Comparison of ENCODE assay signal across 8 mouse cellular contexts in the genomic region with DNA sequence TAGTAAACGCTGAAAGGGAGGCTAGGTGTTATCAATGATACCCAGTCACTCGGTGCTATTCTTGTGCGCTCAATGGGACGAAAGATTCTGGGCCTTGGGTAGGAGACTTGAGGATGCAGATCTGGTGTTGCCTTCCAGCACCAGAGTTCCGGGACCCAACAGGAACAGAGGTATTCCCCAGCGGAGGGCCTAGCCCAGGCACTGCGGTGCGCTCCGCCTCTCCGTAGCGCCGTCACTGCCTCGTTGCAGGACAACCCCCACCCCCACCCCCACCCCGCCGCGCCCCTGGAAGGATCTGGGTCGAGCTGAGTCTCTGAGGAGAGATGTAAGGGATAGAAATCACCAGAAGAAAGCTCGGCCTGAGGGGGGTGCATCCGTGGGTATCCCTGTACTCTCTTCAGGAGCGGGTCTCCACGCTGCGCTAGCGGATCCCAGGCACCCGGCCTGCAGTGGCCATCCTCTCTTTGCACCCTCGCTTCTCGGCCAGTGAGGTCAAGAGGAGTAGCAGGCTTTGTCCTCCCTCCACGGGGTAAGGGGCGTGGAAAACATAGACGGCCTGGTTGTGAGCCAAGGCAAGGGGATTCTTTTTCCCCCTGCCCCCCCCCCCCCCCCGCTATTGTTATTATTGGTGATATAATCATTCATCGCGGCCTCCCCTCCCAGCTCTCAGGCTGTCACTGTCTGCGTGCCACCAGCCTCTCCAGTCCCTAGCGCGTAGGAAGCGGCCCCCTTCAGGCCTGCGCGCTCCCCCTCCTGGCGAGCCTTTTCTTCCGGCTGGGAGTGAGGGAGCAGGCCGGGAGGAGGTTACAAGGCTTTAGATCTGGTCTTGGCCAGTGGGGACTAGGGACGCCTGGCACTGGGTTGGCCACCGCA. TPM values are rescaled to one million over a fixed set of nuclear protein-coding genes. Genes with fewer than 3 reads are reported as not detected.
DNase-seq lines count a peak whose midpoint lies in the region; ATAC-seq and TF ChIP-seq lines count a peak whose summit lies in the region.

No protein-coding gene starts in this region.

- TF ChIP-seq EP300 in stomach, postnatal 0 days (optimal IDR thresholded peaks at IDR 0.05): no peak

- peak; percentile 75 for TF ChIP-seq CTCF in stomach, postnatal 0 days (IDR thresholded peaks at IDR 0.05; ENCODE audit: low read depth)

- no peaks in the 10 kb centered on the region for H3K27me3 ChIP-seq in forebrain, embryonic 11.5 days (ENCODE audit: control insufficient read depth, insufficient read depth, low read length)
- no peaks in the 10 kb centered on the region for H3K27me3 ChIP-seq in heart, embryonic 16.5 days (ENCODE audit: control insufficient read depth, insufficient read depth, low read length)
- H3K27me3 ChIP-seq in liver, embryonic 15.5 days: no peaks in the 10 kb centered on the region
- H3K27me3 ChIP-seq in neural tube, embryonic 12.5 days (replicated peaks): no peaks in the 10 kb centered on the region
- no peaks in the 10 kb centered on the region for H3K27me3 ChIP-seq in stomach, postnatal 0 days (ENCODE audit: control insufficient read depth, insufficient read depth, low read length)

- H3K4me2 ChIP-seq in forebrain, embryonic 11.5 days (ENCODE audit: low read depth, low read length, severe bottlenecking): peak overlapping the region; percentile 83
- peak overlapping the region; percentile 68 for H3K4me2 ChIP-seq in heart, embryonic 16.5 days (ENCODE audit: low read depth, low read length)
- peak overlapping the region; percentile 91 for H3K4me2 ChIP-seq in liver, embryonic 15.5 days
- peak overlapping the region; percentile 76 for H3K4me2 ChIP-seq in neural tube, embryonic 12.5 days (replicated peaks)
- H3K4me2 ChIP-seq in stomach, postnatal 0 days (replicated peaks; ENCODE audit: low read depth): peak overlapping the region; percentile 83

- peak; percentile 43 for ATAC-seq in CD4-positive, CD25-positive, alpha-beta regulatory T cell, adult 4 months
- ATAC-seq in forebrain, embryonic 11.5 days (replicated peaks; ENCODE audit: low FRiP score): peak; percentile 89
- peak; percentile 84 for ATAC-seq in heart, embryonic 16.5 days (replicated peaks; ENCODE audit: extremely low read depth, insufficient read depth, low FRiP score)
- ATAC-seq in liver, embryonic 15.5 days (ENCODE audit: insufficient read depth): peak; percentile 84
- peak; percentile 90 for ATAC-seq in neural tube, embryonic 12.5 days (ENCODE audit: low FRiP score, low read depth)
- ATAC-seq in stomach, postnatal 0 days (ENCODE audit: low FRiP score, low TSS enrichment): peak; percentile 88

- DNase-seq in c-Kit-positive CD71-negative TER-119-negative erythroid progenitor cells, embryonic 14.5 days (ENCODE audit: low read depth): peak; percentile 64
- DNase-seq in forebrain, embryonic 11.5 days (ENCODE audit: low spot score): peak; percentile 90
- DNase-seq in kidney, postnatal 36 days: peak; percentile 85 to 88
- peak; percentile 88 for DNase-seq in stomach, postnatal 0 days (ENCODE audit: low spot score)

- H3K9me3 ChIP-seq in forebrain, embryonic 11.5 days (ENCODE audit: control insufficient read depth, low read length): no peaks in the 10 kb centered on the region
- H3K9me3 ChIP-seq in heart, embryonic 16.5 days (replicated peaks; ENCODE audit: control insufficient read depth, low read length): no peaks in the 10 kb centered on the region
- no peaks in the 10 kb centered on the region for H3K9me3 ChIP-seq in liver, embryonic 15.5 days (replicated peaks)
- H3K9me3 ChIP-seq in neural tube, embryonic 12.5 days: no peaks in the 10 kb centered on the region
- no peaks in the 10 kb centered on the region for H3K9me3 ChIP-seq in stomach, postnatal 0 days (ENCODE audit: control insufficient read depth, low read length)

- peak overlapping the region; percentile 92 for H3K27ac ChIP-seq in forebrain, embryonic 11.5 days (ENCODE audit: low read depth, low read length)
- H3K27ac ChIP-seq in heart, embryonic 16.5 days (ENCODE audit: low read length): peak overlapping the region; percentile 94
- H3K27ac ChIP-seq in liver, embryonic 15.5 days (replicated peaks): peak overlapping the region; percentile 81
- H3K27ac ChIP-seq in neural tube, embryonic 12.5 days: peak overlapping the region; percentile 88
- peak overlapping the region; percentile 94 for H3K27ac ChIP-seq in stomach, postnatal 0 days (replicated peaks)

- WGBS in forebrain, embryonic 11.5 days: under 1% methylated on average over 39 of the region's 43 CpGs
- 0% methylated on average over 42 of the region's 43 CpGs for WGBS in heart, embryonic 16.5 days
- WGBS in liver, embryonic 15.5 days (ENCODE audit: insufficient replicate concordance): under 1% methylated on average over 41 of the region's 43 CpGs
- WGBS in neural tube, embryonic 12.5 days: under 1% methylated on average over 41 of the region's 43 CpGs
- WGBS in stomach, postnatal 0 days: 2% methylated on average over 39 of the region's 43 CpGs

- peak overlapping the region; percentile 75 for H3K4me3 ChIP-seq in forebrain, embryonic 11.5 days (ENCODE audit: low read depth, low read length)
- H3K4me3 ChIP-seq in heart, embryonic 16.5 days (ENCODE audit: low read length): peak overlapping the region; percentile 76
- H3K4me3 ChIP-seq in liver, embryonic 15.5 days (replicated peaks): peak overlapping the region; percentile 70
- H3K4me3 ChIP-seq in neural tube, embryonic 12.5 days: peak overlapping the region; percentile 74
- peak overlapping the region; percentile 62 for H3K4me3 ChIP-seq in stomach, postnatal 0 days (ENCODE audit: low read depth, low read length)

- H3K9ac ChIP-seq in forebrain, embryonic 11.5 days (ENCODE audit: low read length): peak overlapping the region; percentile 80
- H3K9ac ChIP-seq in heart, embryonic 16.5 days (ENCODE audit: low read length): peak overlapping the region; percentile 81
- peak overlapping the region; percentile 59 for H3K9ac ChIP-seq in liver, embryonic 15.5 days
- H3K9ac ChIP-seq in neural tube, embryonic 12.5 days: peak overlapping the region; percentile 89
- peak overlapping the region; percentile 83 for H3K9ac ChIP-seq in stomach, postnatal 0 days (ENCODE audit: low read length)

- no peaks in the 10 kb centered on the region; the same call in 1 of the 2 replicates for H3K36me3 ChIP-seq in forebrain, embryonic 11.5 days (ENCODE audit: control insufficient read depth, insufficient read depth, low read length)
- H3K36me3 ChIP-seq in heart, embryonic 16.5 days (ENCODE audit: control insufficient read depth, insufficient read depth): peaks cover 14% of the 10 kb centered on the region
- peaks cover 3% of the 10 kb centered on the region; the same call in 1 of the 2 replicates for H3K36me3 ChIP-seq in liver, embryonic 15.5 days (replicated peaks)
- H3K36me3 ChIP-seq in neural tube, embryonic 12.5 days: peaks cover 7% of the 10 kb centered on the region
- H3K36me3 ChIP-seq in stomach, postnatal 0 days (ENCODE audit: control insufficient read depth, insufficient read depth, low read length): peaks cover 4% of the 10 kb centered on the region

- 0 out of 2 replicates have a peak, but pooled peaks cover 1% of the 10 kb centered on the region for H3K4me1 ChIP-seq in forebrain, embryonic 11.5 days (replicated peaks; ENCODE audit: control insufficient read depth, insufficient read depth, low read length)
- peaks cover 8% of the 10 kb centered on the region for H3K4me1 ChIP-seq in heart, embryonic 16.5 days (ENCODE audit: control insufficient read depth, insufficient read depth, low read length)
- peaks cover 23% of the 10 kb centered on the region for H3K4me1 ChIP-seq in liver, embryonic 15.5 days (replicated peaks)
- H3K4me1 ChIP-seq in neural tube, embryonic 12.5 days: no peaks in the 10 kb centered on the region
- H3K4me1 ChIP-seq in stomach, postnatal 0 days (replicated peaks; ENCODE audit: control insufficient read depth, insufficient read depth): peaks cover 3% of the 10 kb centered on the region; the same call in 1 of the 2 replicates

RNA-seq across cellular contexts. Expression of a gene that starts 0.7 kb away (rescaled TPM):
- polyA plus RNA-seq in CD4-positive, CD25-positive, alpha-beta regulatory T cell, adult 4 months (2017; shearing (Covaris generic)): 10 to 100 TPM; 10.0 to 10.8 TPM
- 27.6 and 32.1 TPM in 2 replicates for polyA plus RNA-seq in forebrain, embryonic 11.5 days (2014; fragmentation: Nextera tagmentation; extraction: Ambion mirVana)
- 11.0 and 13.4 TPM in 2 replicates for polyA plus RNA-seq in heart, embryonic 16.5 days (2015; fragmentation: Nextera tagmentation; extraction: Ambion mirVana)
- polyA plus RNA-seq in liver, embryonic 15.5 days (2015; fragmentation: Nextera tagmentation; extraction: Ambion mirVana): 2.9 and 3.6 TPM in 2 replicates
- polyA plus RNA-seq in neural tube, embryonic 12.5 days (2016; fragmentation: Nextera tagmentation; extraction: Ambion mirVana): 26.5 and 31.9 TPM in 2 replicates
- polyA plus RNA-seq in stomach, postnatal 0 days (2015; fragmentation: Nextera tagmentation; extraction: Ambion mirVana): 7.4 and 8.0 TPM in 2 replicates

RNA-seq across cellular contexts. Expression of a gene that starts 0.8 kb away (rescaled TPM):
- polyA plus RNA-seq in CD4-positive, CD25-positive, alpha-beta regulatory T cell, adult 4 months (2017; shearing (Covaris generic)): 10 to 100 TPM; 17.1 to 18.0 TPM
- polyA plus RNA-seq in forebrain, embryonic 11.5 days (2014; fragmentation: Nextera tagmentation; extraction: Ambion mirVana): 62.0 and 63.5 TPM in 2 replicates
- 40.3 and 41.2 TPM in 2 replicates for polyA plus RNA-seq in heart, embryonic 16.5 days (2015; fragmentation: Nextera tagmentation; extraction: Ambion mirVana)
- 13.8 and 14.2 TPM in 2 replicates for polyA plus RNA-seq in liver, embryonic 15.5 days (2015; fragmentation: Nextera tagmentation; extraction: Ambion mirVana)
- polyA plus RNA-seq in neural tube, embryonic 12.5 days (2016; fragmentation: Nextera tagmentation; extraction: Ambion mirVana): 44.5 and 45.3 TPM in 2 replicates
- 19.5 and 20.6 TPM in 2 replicates for polyA plus RNA-seq in stomach, postnatal 0 days (2015; fragmentation: Nextera tagmentation; extraction: Ambion mirVana)

RNA-seq across cellular contexts. Expression of a gene that starts 17.2 kb away (rescaled TPM):
- polyA plus RNA-seq in CD4-positive, CD25-positive, alpha-beta regulatory T cell, adult 4 months (2017; shearing (Covaris generic)): 10 to 100 TPM; 33.2 to 44.8 TPM
- 116 and 123 TPM in 2 replicates for polyA plus RNA-seq in forebrain, embryonic 11.5 days (2014; fragmentation: Nextera tagmentation; extraction: Ambion mirVana)
- polyA plus RNA-seq in heart, embryonic 16.5 days (2015; fragmentation: Nextera tagmentation; extraction: Ambion mirVana): 62.9 and 74.8 TPM in 2 replicates
- polyA plus RNA-seq in liver, embryonic 15.5 days (2015; fragmentation: Nextera tagmentation; extraction: Ambion mirVana): 40.4 and 47.1 TPM in 2 replicates
- polyA plus RNA-seq in neural tube, embryonic 12.5 days (2016; fragmentation: Nextera tagmentation; extraction: Ambion mirVana): 73.2 and 74.8 TPM in 2 replicates
- polyA plus RNA-seq in stomach, postnatal 0 days (2015; fragmentation: Nextera tagmentation; extraction: Ambion mirVana): 43.8 and 47.6 TPM in 2 replicates

RNA-seq across cellular contexts. Expression of a gene that starts 28.1 kb away (rescaled TPM):
- polyA plus RNA-seq in CD4-positive, CD25-positive, alpha-beta regulatory T cell, adult 4 months (2017; shearing (Covaris generic)): 10 to 100 TPM; 15.0 to 18.4 TPM
- 36.0 and 40.9 TPM in 2 replicates for polyA plus RNA-seq in forebrain, embryonic 11.5 days (2014; fragmentation: Nextera tagmentation; extraction: Ambion mirVana)
- polyA plus RNA-seq in heart, embryonic 16.5 days (2015; fragmentation: Nextera tagmentation; extraction: Ambion mirVana): 13.4 and 14.6 TPM in 2 replicates
- 4.8 and 5.1 TPM in 2 replicates for polyA plus RNA-seq in liver, embryonic 15.5 days (2015; fragmentation: Nextera tagmentation; extraction: Ambion mirVana)
- 42.3 and 43.0 TPM in 2 replicates for polyA plus RNA-seq in neural tube, embryonic 12.5 days (2016; fragmentation: Nextera tagmentation; extraction: Ambion mirVana)
- 9.1 and 9.7 TPM in 2 replicates for polyA plus RNA-seq in stomach, postnatal 0 days (2015; fragmentation: Nextera tagmentation; extraction: Ambion mirVana)

RNA-seq across cellular contexts. Expression of a gene that starts 57.7 kb away (rescaled TPM):
- polyA plus RNA-seq in CD4-positive, CD25-positive, alpha-beta regulatory T cell, adult 4 months (2017; shearing (Covaris generic)): under 1 TPM; 0.10 to 0.16 TPM
- 0.28 TPM in 2 replicates for polyA plus RNA-seq in forebrain, embryonic 11.5 days (2014; fragmentation: Nextera tagmentation; extraction: Ambion mirVana)
- 0.05 and 0.06 TPM in 2 replicates for polyA plus RNA-seq in heart, embryonic 16.5 days (2015; fragmentation: Nextera tagmentation; extraction: Ambion mirVana)
- 0.10 and 0.12 TPM in 2 replicates for polyA plus RNA-seq in liver, embryonic 15.5 days (2015; fragmentation: Nextera tagmentation; extraction: Ambion mirVana)
- polyA plus RNA-seq in neural tube, embryonic 12.5 days (2016; fragmentation: Nextera tagmentation; extraction: Ambion mirVana): 0.03 and 0.10 TPM in 2 replicates
- polyA plus RNA-seq in stomach, postnatal 0 days (2015; fragmentation: Nextera tagmentation; extraction: Ambion mirVana): 0.01 and 0.04 TPM in 2 replicates

Comparison
In these comparisons a context has a peak if more than half of its experiments do, and no peak if none do; other contexts are left out.
1. Peak in every context shown above with its lines: DNase-seq, ATAC-seq, H3K4me3 ChIP-seq and H3K27ac ChIP-seq.